Mouse (Mus musculus) heart, embryonic 13.5 days (tissue): ENCODE data around the gene Grem1. TPM values are rescaled to one million over a fixed set of nuclear protein-coding genes. Genes with fewer than 3 reads are reported as not detected.

Experiments used
- ATAC-seq: fragments of 200-750 bp; cut with Nextera tagmentation; 2 replicates; pipeline ENCODE4 v1.8.0; 2017; ENCODE audit warnings: moderate TSS enrichment; ENCODE audit not compliant: insufficient number of reproducible peaks, low FRiP score, low TSS enrichment; ENCODE audit errors: extremely low read depth
- H3K27ac ChIP-seq: fragments of 300-500 bp; sonication (generic); replicated peaks from 2 replicates; pipeline ENCODE4 v1.5.1; 2015; ENCODE audit warnings: moderate library complexity, mild to moderate bottlenecking, inconsistent platforms
- H3K27me3 ChIP-seq: fragments of 300-500 bp; sonication (generic); replicated peaks from 2 replicates; pipeline ENCODE4 v1.6.1; 2015; ENCODE audit warnings: mild to moderate bottlenecking, inconsistent platforms
- H3K36me3 ChIP-seq: fragments of 300-500 bp; sonication (generic); 2 replicates; pipeline ENCODE4 v1.6.1; 2015; ENCODE audit warnings: mild to moderate bottlenecking, inconsistent platforms
- H3K4me1 ChIP-seq: fragments of 300-500 bp; sonication (generic); 2 replicates; pipeline ENCODE4 v1.6.1; 2015; ENCODE audit warnings: inconsistent platforms
- H3K4me2 ChIP-seq: fragments of 300-500 bp; sonication (generic); 2 replicates; pipeline ENCODE4 v1.6.1; 2015; ENCODE audit warnings: inconsistent platforms, mild to moderate bottlenecking, moderate library complexity
- H3K4me3 ChIP-seq: fragments of 300-500 bp; sonication (generic); 2 replicates; pipeline ENCODE4 v1.5.1; 2015; ENCODE audit warnings: moderate library complexity, mild to moderate bottlenecking, inconsistent platforms
- H3K9ac ChIP-seq: fragments of 300-500 bp; sonication (generic); 2 replicates; pipeline ENCODE4 v1.6.1; 2015; ENCODE audit warnings: inconsistent platforms, mild to moderate bottlenecking, moderate library complexity
- H3K9me3 ChIP-seq: fragments of 300-500 bp; sonication (generic); 2 replicates; pipeline ENCODE4 v1.6.1; 2016; ENCODE audit warnings: inconsistent platforms
- WGBS: fragments of 180-500 bp; shearing (Covaris S2); methylation state at CpG from one replicate; pipeline ENCODE4 v1.1.7; 2015; ENCODE audit warnings: mixed read lengths; 5-methylcytosine and 5-hydroxymethylcytosine counted together
- polyA plus RNA-seq: library from polyadenylated mRNA; unstranded; fragments of >200 nt; fragmentation: Nextera tagmentation; extraction: Ambion mirVana; gene quantifications from 2 replicates; pipeline ENCODE4 v1.2.1, GENCODE M21; 2015

Gene Grem1
- polyA plus RNA-seq, 1 experiment from 2014 or later = 0.05 TPM

GRCm38 (mm10) chr2:113784851-113785250 is 26.4 kb upstream of the Grem1 start:
- Histone ChIP-seq H3K27ac (no peak overlapping the region), H3K9me3 (no peaks in the 10 kb centered on the region), H3K9ac (no peak overlapping the region), H3K36me3 (no peaks in the 10 kb centered on the region), H3K4me2 (no peak overlapping the region), H3K27me3 (no peaks in the 10 kb centered on the region; the same call in 1 of the 2 replicates), H3K4me3 (no peak overlapping the region), H3K4me1 (no peaks in the 10 kb centered on the region)
- WGBS = 40% methylated on average over 3 of the region's 3 CpGs
- no peak for ATAC-seq

GRCm38 (mm10) chr2:113781521-113781920 is 23.1 kb upstream of the Grem1 start:
- H3K27me3 ChIP-seq = no peaks in the 10 kb centered on the region; the same call in 1 of the 2 replicates
- no peak overlapping the region for H3K9ac ChIP-seq
- H3K36me3 ChIP-seq = no peaks in the 10 kb centered on the region
- WGBS = 66% methylated on average over 4 of the region's 4 CpGs
- no peak overlapping the region for H3K27ac ChIP-seq
- no peak overlapping the region for H3K4me2 ChIP-seq
- H3K9me3 ChIP-seq = 0 out of 2 replicates have a peak, but pooled peaks cover 2% of the 10 kb centered on the region
- H3K4me3 ChIP-seq = no peak overlapping the region
- no peaks in the 10 kb centered on the region for H3K4me1 ChIP-seq
- ATAC-seq = no peak

GRCm38 (mm10) chr2:113781107-113781506 is 22.7 kb upstream of the Grem1 start:
- no peaks in the 10 kb centered on the region for H3K4me1 ChIP-seq
- no peak for ATAC-seq

DNA sequence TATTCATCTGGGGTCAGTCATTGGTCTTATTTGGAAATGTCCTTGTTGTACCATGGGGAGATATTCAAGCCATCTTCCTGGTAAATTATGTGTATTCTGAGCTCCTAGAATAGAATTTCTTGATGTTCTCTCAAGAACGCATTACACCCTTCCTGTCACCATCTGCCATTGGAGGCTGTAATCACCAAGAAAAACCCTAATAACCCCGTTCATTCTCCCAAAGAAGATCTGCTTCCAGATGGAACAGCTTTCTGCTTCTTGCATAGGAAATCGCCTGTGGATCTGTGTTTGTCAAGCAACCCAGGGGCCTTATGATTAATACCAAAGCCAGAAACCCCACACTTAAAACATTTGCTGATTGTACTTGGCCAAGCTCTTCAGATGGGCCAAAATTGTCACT is 20.9 kb upstream of the Grem1 start:
- Histone ChIP-seq H3K36me3 (no peaks in the 10 kb centered on the region), H3K4me1 (no peaks in the 10 kb centered on the region), H3K9me3 (0 out of 2 replicates have a peak, but pooled peaks cover 2% of the 10 kb centered on the region), H3K4me2 (no peak overlapping the region), H3K27me3 (no peaks in the 10 kb centered on the region; the same call in 1 of the 2 replicates), H3K4me3 (no peak overlapping the region), H3K9ac (no peak overlapping the region), H3K27ac (no peak overlapping the region)
- ATAC-seq = no peak
- WGBS = 66% methylated on average over 3 of the region's 3 CpGs

More at GRCm38 (mm10) chr2:113781107-113781506, 22.7 kb upstream of the Grem1 start:
- H3K4me3 ChIP-seq = no peak overlapping the region
- no peak overlapping the region for H3K4me2 ChIP-seq
- no peak overlapping the region for H3K27ac ChIP-seq
- no peaks in the 10 kb centered on the region for H3K36me3 ChIP-seq
- H3K9ac ChIP-seq = no peak overlapping the region
- 66% methylated on average over 5 of the region's 5 CpGs for WGBS
- H3K9me3 ChIP-seq = 0 out of 2 replicates have a peak, but pooled peaks cover 2% of the 10 kb centered on the region
- no peaks in the 10 kb centered on the region; the same call in 1 of the 2 replicates for H3K27me3 ChIP-seq

GRCm38 (mm10) chr2:113778036-113778435 is 19.6 kb upstream of the Grem1 start:
- WGBS = 58% methylated on average over 6 of the region's 6 CpGs
- no peaks in the 10 kb centered on the region; the same call in 1 of the 2 replicates for H3K27me3 ChIP-seq
- no peak overlapping the region for H3K27ac ChIP-seq
- no peaks in the 10 kb centered on the region for H3K4me1 ChIP-seq
- H3K4me2 ChIP-seq = no peak overlapping the region
- H3K4me3 ChIP-seq = no peak overlapping the region
- H3K36me3 ChIP-seq = no peaks in the 10 kb centered on the region
- ATAC-seq = no peak
- H3K9ac ChIP-seq = no peak overlapping the region
- H3K9me3 ChIP-seq = 0 out of 2 replicates have a peak, but pooled peaks cover 2% of the 10 kb centered on the region

DNA sequence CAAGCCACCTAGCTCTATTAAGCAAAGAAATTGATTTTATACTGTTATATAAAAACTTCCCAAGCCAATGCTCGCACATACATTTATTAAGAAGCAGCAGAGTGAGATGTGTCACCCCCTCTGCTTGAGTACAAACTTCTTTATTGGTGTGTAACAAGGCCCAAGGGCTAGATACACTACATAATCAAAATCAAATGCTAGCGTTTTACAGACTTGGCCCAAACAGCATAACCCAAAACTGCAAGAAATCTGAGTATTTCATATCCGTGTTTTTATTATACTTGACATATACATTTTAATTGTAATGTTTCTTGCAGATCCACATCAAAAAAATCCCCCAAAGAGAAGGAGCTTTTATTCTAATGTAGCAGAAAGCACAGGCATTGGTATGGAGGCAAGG is 17.9 kb upstream of the Grem1 start:
- H3K9me3 ChIP-seq = 0 out of 2 replicates have a peak, but pooled peaks cover 2% of the 10 kb centered on the region
- H3K27ac ChIP-seq = no peak overlapping the region
- no peak overlapping the region for H3K4me2 ChIP-seq
- WGBS = 73% methylated on average over 3 of the region's 3 CpGs
- H3K36me3 ChIP-seq = no peaks in the 10 kb centered on the region
- no peak for ATAC-seq
- H3K4me1 ChIP-seq = no peaks in the 10 kb centered on the region
- no peaks in the 10 kb centered on the region for H3K27me3 ChIP-seq
- H3K4me3 ChIP-seq = no peak overlapping the region
- H3K9ac ChIP-seq = no peak overlapping the region

DNA sequence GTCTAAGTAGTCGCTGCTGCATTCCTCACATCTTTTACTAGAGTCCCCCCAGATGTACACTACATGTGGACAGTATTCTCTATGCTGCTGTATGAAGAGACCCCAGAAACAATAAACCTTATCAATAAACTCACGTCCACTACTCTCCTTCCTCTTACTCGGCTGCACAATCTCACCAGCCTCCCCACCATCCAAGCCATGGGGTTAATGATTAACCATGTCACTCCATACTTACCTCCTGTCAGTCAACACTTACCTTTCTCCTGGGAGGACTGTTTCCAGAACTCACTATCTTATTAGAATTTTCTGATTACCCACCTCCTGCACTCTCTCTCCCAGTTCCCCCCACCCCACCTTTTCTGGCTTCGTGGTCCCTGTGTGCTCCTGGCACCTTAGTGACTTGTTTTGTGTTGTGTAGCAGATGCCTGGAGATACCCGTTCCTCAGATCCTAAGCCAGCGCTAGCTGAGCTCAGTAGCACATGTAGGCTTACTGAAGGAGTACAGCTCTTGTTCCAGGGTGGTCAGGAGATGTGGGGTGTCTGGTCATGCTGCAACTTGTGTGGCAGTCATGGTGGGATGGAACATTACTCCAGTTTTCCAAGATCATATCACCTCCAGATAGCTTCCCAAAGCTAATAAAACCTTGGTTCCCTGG is 15.8 kb upstream of the Grem1 start:
- Histone ChIP-seq H3K27ac (no peak overlapping the region), H3K9ac (no peak overlapping the region), H3K4me1 (no peaks in the 10 kb centered on the region), H3K27me3 (no peaks in the 10 kb centered on the region), H3K4me2 (no peak overlapping the region), H3K36me3 (no peaks in the 10 kb centered on the region), H3K4me3 (no peak overlapping the region), H3K9me3 (0 out of 2 replicates have a peak, but pooled peaks cover 2% of the 10 kb centered on the region)
- ATAC-seq = no peak
- WGBS = 55% methylated on average over 6 of the region's 6 CpGs

GRCm38 (mm10) chr2:113768541-113769303 is 10.3 kb upstream of the Grem1 start:
- Histone ChIP-seq H3K4me1 (no peaks in the 10 kb centered on the region), H3K27ac (no peak overlapping the region), H3K4me3 (no peak overlapping the region), H3K9me3 (no peaks in the 10 kb centered on the region), H3K27me3 (no peaks in the 10 kb centered on the region), H3K36me3 (no peaks in the 10 kb centered on the region), H3K9ac (no peak overlapping the region), H3K4me2 (no peak overlapping the region)
- 80% methylated on average over 8 of the region's 8 CpGs for WGBS
- no peak for ATAC-seq

DNA sequence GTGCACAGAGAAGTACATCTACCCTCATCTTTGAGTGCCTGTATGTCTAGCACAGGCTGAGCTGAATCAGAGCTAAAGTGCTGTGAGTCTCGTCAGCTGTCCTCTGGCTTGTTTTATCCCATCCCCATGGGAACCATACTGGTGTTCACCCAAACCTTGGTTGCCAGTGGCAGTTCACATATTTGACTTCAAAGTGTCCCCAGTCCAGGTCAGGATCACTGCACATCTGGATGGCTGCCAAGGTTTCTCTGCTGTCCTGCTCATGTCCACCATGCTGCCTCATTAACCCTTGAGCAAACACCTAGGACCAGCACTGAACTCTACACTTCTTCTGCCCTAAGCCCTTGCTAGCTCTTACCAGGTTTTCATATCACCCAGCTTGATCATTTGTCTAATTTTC is 7.4 kb upstream of the Grem1 start:
- Histone ChIP-seq H3K9me3 (no peaks in the 10 kb centered on the region), H3K4me1 (no peaks in the 10 kb centered on the region), H3K4me2 (no peak overlapping the region), H3K36me3 (no peaks in the 10 kb centered on the region), H3K27me3 (peaks cover 10% of the 10 kb centered on the region), H3K4me3 (no peak overlapping the region), H3K27ac (no peak overlapping the region), H3K9ac (no peak overlapping the region)
- no peak for ATAC-seq
- 19% methylated on average over 1 of the region's 1 CpGs for WGBS

GRCm38 (mm10) chr2:113764968-113765367 is 6.5 kb upstream of the Grem1 start:
- Histone ChIP-seq H3K9ac (no peak overlapping the region), H3K4me3 (no peak overlapping the region), H3K27me3 (peaks cover 19% of the 10 kb centered on the region), H3K4me1 (no peaks in the 10 kb centered on the region), H3K27ac (no peak overlapping the region), H3K9me3 (no peaks in the 10 kb centered on the region), H3K4me2 (no peak overlapping the region), H3K36me3 (no peaks in the 10 kb centered on the region)
- 69% methylated on average over 5 of the region's 5 CpGs for WGBS
- ATAC-seq = no peak

GRCm38 (mm10) chr2:113757525-113758310 is 728 bp downstream of the Grem1 start:
- H3K27me3 ChIP-seq = peaks cover 81% of the 10 kb centered on the region
- no peaks in the 10 kb centered on the region for H3K9me3 ChIP-seq
- peaks cover 22% of the 10 kb centered on the region for H3K4me1 ChIP-seq
- H3K36me3 ChIP-seq = no peaks in the 10 kb centered on the region
- H3K27ac ChIP-seq = no peak overlapping the region
- H3K4me2 ChIP-seq = peak overlapping the region; percentile 97
- peak overlapping the region; percentile 59 for H3K4me3 ChIP-seq
- ATAC-seq = no peak
- under 1% methylated on average over 47 of the region's 47 CpGs for WGBS
- 0 out of 2 replicates have a peak overlapping the region, but pooled peaks have one; percentile 41 for H3K9ac ChIP-seq
